Mouse (Mus musculus) embryonic facial prominence, embryonic 11.5 days (tissue): ENCODE results near the gene Mfsd14b. TPM values are rescaled to one million over a fixed set of nuclear protein-coding genes. Genes with fewer than 3 reads are reported as not detected.

Experiments
- ATAC-seq: fragments of 200-750 bp; cut with Nextera tagmentation; replicated peaks from 2 replicates; pipeline ENCODE4 v1.8.0; 2017; ENCODE audit warnings: low read depth; ENCODE audit not compliant: insufficient number of reproducible peaks, low FRiP score, low TSS enrichment
- DNase-seq: peaks from one replicate; pipeline ENCODE4 v3.0.0-alpha.2; 2015; ENCODE audit warnings: low spot score
- H3K27ac ChIP-seq: fragments of 300-500 bp; sonication (generic); replicated peaks from 2 replicates; pipeline ENCODE4 v1.5.1; 2014; ENCODE audit warnings: mild to moderate bottlenecking, low read depth, low read length, control low read depth
- H3K27me3 ChIP-seq: fragments of 300-500 bp; sonication (generic); 2 replicates; pipeline ENCODE4 v1.6.1; 2014; ENCODE audit warnings: mild to moderate bottlenecking, low read length, moderate library complexity, mixed read lengths; ENCODE audit not compliant: control insufficient read depth, insufficient read depth
- H3K36me3 ChIP-seq: fragments of 300-500 bp; sonication (generic); replicated peaks from 2 replicates; pipeline ENCODE4 v1.6.1; 2014; ENCODE audit warnings: low read depth, mild to moderate bottlenecking, low read length, moderate library complexity, mixed read lengths; ENCODE audit not compliant: control insufficient read depth, insufficient read depth
- H3K4me1 ChIP-seq: fragments of 300-500 bp; sonication (generic); 2 replicates; pipeline ENCODE4 v1.6.1; 2014; ENCODE audit warnings: low read length, mixed read lengths; ENCODE audit not compliant: control insufficient read depth, insufficient read depth
- H3K4me2 ChIP-seq: fragments of 300-500 bp; sonication (generic); 2 replicates; pipeline ENCODE4 v1.6.1; 2014; ENCODE audit warnings: low read depth, mild to moderate bottlenecking, control low read depth, low read length, moderate library complexity
- H3K4me3 ChIP-seq: fragments of 300-500 bp; sonication (generic); 2 replicates; pipeline ENCODE4 v1.5.1; 2014; ENCODE audit warnings: low read depth, low read length, control low read depth
- H3K9ac ChIP-seq: fragments of 300-500 bp; sonication (generic); replicated peaks from 2 replicates; pipeline ENCODE4 v1.6.1; 2014; ENCODE audit warnings: mild to moderate bottlenecking, control low read depth, low read length
- H3K9me3 ChIP-seq: fragments of 300-500 bp; sonication (generic); replicated peaks from 2 replicates; pipeline ENCODE4 v1.6.1; 2016; ENCODE audit warnings: mild to moderate bottlenecking, low read length, inconsistent platforms, mixed read lengths; ENCODE audit not compliant: control insufficient read depth
- WGBS: fragments of 180-500 bp; shearing (Covaris S2); extraction: QIAGEN DNeasy Blood & Tissue Kit; methylation state at CpG from one replicate; pipeline ENCODE4 v1.1.7; 2014; 5-methylcytosine and 5-hydroxymethylcytosine counted together
- polyA plus RNA-seq: library from polyadenylated mRNA; unstranded; fragments of >200 nt; fragmentation: Nextera tagmentation; extraction: Ambion mirVana; gene quantifications from 2 replicates; pipeline ENCODE4 v1.2.1, GENCODE M21; 2014

The Mfsd14b gene
- polyA plus RNA-seq, 1 experiment from 2014 or later, result 56.1 TPM

DNA sequence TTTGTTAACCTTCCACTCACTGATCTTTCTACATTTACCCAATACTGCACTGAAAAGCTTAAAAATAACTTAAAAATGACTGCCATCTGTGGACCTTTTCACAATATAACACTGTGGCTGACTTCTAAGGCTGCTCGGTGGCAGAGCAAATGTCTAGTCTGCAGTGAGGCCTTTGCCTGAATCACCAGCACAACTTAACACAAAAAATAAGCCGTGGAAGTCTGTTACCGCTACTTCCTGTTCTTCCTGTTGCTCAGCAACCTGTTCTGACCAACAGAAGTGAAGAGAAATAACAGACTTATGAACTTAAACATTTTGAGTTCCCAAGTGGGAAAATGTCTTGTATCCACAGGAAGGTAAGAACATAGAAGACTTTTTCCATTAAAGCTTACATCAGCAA lies 11.5 kb downstream of the Mfsd14b start:
- 0 out of 2 replicates have a peak, but pooled peaks cover 2% of the 10 kb centered on the region for H3K9me3 ChIP-seq
- WGBS, result 93% methylated on average over 3 of the region's 3 CpGs
- no peak for DNase-seq

DNA sequence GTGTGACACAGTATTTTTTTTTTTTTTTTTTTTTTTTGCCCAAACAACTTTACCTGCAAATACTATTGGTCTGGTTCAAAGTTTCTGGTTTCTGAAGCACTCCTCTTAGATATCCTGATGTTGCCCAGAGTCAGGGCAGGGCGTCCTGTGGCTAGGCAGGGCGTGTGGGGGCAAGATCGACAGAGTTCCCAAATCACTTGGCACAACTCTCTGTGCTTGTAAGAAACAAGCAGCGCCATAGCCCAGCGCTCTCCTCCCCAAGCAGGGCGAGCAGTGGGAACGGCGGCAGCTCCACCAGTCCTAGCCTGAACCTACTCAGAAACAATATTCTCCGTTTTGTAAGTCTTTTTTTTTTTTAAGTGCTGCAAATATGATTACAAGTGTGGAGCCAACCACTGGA lies 12.1 kb downstream of the Mfsd14b start:
- ATAC-seq (no peak), DNase-seq (no peak)
- Histone ChIP-seq H3K9ac (no peak overlapping the region), H3K36me3 (no peaks in the 10 kb centered on the region; the same call in 1 of the 2 replicates), H3K4me3 (no peak overlapping the region), H3K9me3 (0 out of 2 replicates have a peak, but pooled peaks cover 2% of the 10 kb centered on the region), H3K27ac (no peak overlapping the region), H3K4me1 (no peaks in the 10 kb centered on the region), H3K27me3 (no peaks in the 10 kb centered on the region), H3K4me2 (no peak overlapping the region)
- WGBS, result 88% methylated on average over 9 of the region's 9 CpGs

More for the DNA sequence above, 11.5 kb downstream of the Mfsd14b start:
- no peak for ATAC-seq
- Histone ChIP-seq H3K9ac (no peak overlapping the region), H3K4me2 (no peak overlapping the region), H3K36me3 (no peaks in the 10 kb centered on the region; the same call in 1 of the 2 replicates), H3K4me1 (no peaks in the 10 kb centered on the region), H3K4me3 (no peak overlapping the region), H3K27ac (no peak overlapping the region), H3K27me3 (no peaks in the 10 kb centered on the region)

DNA sequence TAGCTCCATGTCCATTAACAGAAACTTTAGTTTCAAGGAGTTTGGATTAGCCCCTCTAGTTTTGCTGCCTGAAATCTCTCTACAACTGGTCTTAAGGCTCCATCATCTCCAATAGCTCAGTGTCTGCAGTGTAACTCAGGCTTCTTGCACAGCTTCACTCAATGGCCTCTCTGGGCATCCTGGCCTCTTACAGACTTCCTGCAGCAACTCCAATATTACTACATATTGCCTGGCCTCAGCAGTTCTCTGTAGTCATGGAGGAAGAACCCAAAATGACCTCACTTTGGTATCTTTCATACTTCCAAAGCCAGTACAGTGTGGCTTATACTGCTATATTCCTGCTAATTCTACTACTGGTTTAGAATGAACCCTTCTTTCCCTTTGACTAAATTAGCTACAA lies 15.8 kb downstream of the Mfsd14b start:
- DNase-seq (no peak), ATAC-seq (no peak)
- H3K9ac ChIP-seq, result no peak overlapping the region
- no peaks in the 10 kb centered on the region for H3K4me1 ChIP-seq
- no peak overlapping the region for H3K4me2 ChIP-seq
- H3K27me3 ChIP-seq, result no peaks in the 10 kb centered on the region
- H3K27ac ChIP-seq, result no peak overlapping the region
- no peaks in the 10 kb centered on the region for H3K9me3 ChIP-seq
- H3K4me3 ChIP-seq, result no peak overlapping the region
- no peaks in the 10 kb centered on the region; the same call in 1 of the 2 replicates for H3K36me3 ChIP-seq

DNA sequence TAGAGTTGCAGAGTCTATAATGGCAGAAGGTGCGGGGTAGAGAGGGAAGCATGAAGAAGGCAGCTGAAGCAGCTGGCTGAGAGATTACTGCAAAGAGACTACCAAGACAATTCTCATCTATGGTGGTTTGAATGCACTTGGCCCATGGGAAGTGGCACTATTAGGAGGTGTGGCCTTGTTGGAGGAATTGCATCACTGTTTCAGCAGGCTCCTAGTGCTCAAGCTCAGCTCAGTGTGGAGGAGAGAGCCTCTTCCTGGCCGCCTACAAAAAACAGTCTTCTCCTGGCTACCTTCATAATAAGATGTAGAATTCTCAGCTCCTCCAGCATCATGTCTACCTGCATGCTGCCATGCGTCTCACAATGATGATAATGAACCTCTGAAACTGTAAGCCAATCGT lies 16.9 kb downstream of the Mfsd14b start:
- no peak overlapping the region for H3K9ac ChIP-seq
- no peak overlapping the region for H3K4me3 ChIP-seq
- H3K9me3 ChIP-seq, result no peaks in the 10 kb centered on the region
- H3K27me3 ChIP-seq, result no peaks in the 10 kb centered on the region
- DNase-seq (no peak), ATAC-seq (no peak)
- H3K36me3 ChIP-seq, result no peaks in the 10 kb centered on the region
- no peak overlapping the region for H3K4me2 ChIP-seq
- H3K27ac ChIP-seq, result no peak overlapping the region
- no peaks in the 10 kb centered on the region for H3K4me1 ChIP-seq
- 94% methylated on average over 4 of the region's 4 CpGs for WGBS

DNA sequence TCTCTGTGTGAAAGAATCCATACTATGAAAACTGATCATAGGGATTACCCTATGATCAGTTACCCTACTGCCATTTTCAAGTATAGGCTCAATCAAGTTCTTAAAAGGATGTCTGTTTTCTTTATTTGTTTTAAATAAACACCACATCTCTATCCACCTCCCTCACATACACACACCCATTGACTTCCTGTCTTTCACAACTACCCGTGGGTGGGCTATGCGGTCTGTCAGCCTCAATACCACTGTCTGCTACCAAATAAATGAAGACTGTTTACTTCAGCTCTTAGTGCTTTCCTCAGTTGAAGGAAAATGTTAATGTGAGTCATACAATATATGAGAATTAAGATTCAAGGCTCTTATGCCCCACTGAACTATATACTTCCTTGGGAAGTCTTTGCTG lies 42.8 kb downstream of the Mfsd14b start:
- WGBS, result 96% methylated on average over 2 of the region's 2 CpGs
- no peak overlapping the region for H3K27ac ChIP-seq
- H3K4me1 ChIP-seq, result no peaks in the 10 kb centered on the region
- H3K9ac ChIP-seq, result no peak overlapping the region
- no peak overlapping the region for H3K4me2 ChIP-seq
- ATAC-seq, result no peak
- no peaks in the 10 kb centered on the region for H3K36me3 ChIP-seq
- no peak overlapping the region for H3K4me3 ChIP-seq
- no peak for DNase-seq
- H3K27me3 ChIP-seq, result no peaks in the 10 kb centered on the region
- no peaks in the 10 kb centered on the region for H3K9me3 ChIP-seq

DNA sequence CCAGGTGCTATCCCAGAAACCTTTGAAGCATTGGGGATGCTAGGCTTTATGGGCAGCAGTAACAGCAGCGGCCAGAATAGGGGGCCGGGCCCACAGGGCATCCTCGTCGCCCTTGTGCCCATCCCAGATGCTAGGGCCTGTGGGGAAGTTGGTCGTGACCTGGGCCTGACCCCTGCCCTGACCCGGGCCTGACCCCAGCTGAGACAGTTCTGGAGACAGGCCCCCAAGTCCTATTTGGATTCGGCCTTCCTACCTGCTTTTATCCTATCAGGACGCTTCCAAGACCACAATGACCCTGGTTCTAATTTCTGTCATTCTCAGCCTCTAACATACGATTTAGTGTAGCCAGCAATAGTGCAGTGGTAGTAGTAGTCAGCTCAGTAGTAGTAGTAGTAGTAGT lies 60.1 kb downstream of the Mfsd14b start, which contains the start of gene Prss47:
Prss47 (minus strand) TSS at position 101 of the 400 bp plus-strand sequence.
- WGBS, result 85% methylated on average over 9 of the region's 9 CpGs
- H3K27ac ChIP-seq, result no peak within 1 kb of the TSS
- no peak for DNase-seq
- no peaks in the 10 kb centered on the region for H3K4me1 ChIP-seq
- no peaks in the 10 kb centered on the region for H3K27me3 ChIP-seq
- H3K4me3 ChIP-seq, result no peak within 1 kb of the TSS
- ATAC-seq, result no peak
- no peaks in the 10 kb centered on the region for H3K9me3 ChIP-seq
- no peaks in the 10 kb centered on the region for H3K36me3 ChIP-seq
- no peak within 1 kb of the TSS for H3K4me2 ChIP-seq
- no peak within 1 kb of the TSS for H3K9ac ChIP-seq

DNA sequence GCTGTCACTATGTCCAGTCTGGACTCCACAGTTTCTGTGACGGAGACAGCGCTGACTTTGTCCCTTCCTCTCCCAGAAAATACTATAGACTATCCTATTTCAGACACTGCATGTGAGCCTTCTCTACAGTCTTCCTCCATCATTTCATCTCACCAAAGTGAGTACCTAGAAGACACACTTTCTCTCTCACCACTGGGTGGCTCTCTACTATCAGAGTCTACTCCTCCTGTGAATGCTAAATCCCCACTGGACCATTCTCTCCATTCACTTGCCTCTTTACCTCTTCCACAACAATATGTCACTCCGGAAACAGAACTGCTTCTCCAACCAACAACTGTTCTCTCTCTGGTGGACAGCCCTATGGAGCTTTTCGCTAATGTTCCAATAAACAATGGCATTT lies 77.7 kb downstream of the Mfsd14b start:
- no peak overlapping the region for H3K4me3 ChIP-seq
- 59% methylated on average over 4 of the region's 4 CpGs for WGBS

DNA sequence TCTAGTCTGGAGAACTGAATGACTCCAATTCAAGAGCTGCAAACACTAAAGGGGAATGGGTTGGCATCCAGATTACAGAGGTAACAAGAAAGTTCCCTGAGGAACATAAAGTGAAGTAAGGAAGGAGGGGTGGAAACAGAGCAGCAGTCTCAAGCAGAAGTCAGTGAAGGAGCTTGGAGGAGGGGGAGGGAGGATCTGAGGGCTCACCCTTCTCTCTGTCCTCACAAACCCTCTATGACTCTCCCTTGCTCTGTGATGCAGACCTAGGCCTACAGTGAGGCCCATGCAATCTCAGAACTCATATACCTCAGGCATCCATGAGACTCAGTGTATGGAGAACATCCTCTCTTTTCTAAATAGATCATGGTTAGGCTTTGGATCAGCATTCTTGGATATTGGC lies 80.0 kb downstream of the Mfsd14b start, which contains the start of gene Spata31d1c:
Spata31d1c (plus strand) TSS at position 301 of the 400 bp plus-strand sequence.
- DNase-seq (no peak), ATAC-seq (no peak)
- no peaks in the 10 kb centered on the region for H3K36me3 ChIP-seq
- no peaks in the 10 kb centered on the region for H3K9me3 ChIP-seq
- no peaks in the 10 kb centered on the region for H3K4me1 ChIP-seq
- no peak within 1 kb of the TSS for H3K27ac ChIP-seq
- no peak within 1 kb of the TSS for H3K9ac ChIP-seq
- H3K4me3 ChIP-seq, result no peak within 1 kb of the TSS
- no peaks in the 10 kb centered on the region for H3K27me3 ChIP-seq
- no peak within 1 kb of the TSS for H3K4me2 ChIP-seq

More for the DNA sequence above, 77.7 kb downstream of the Mfsd14b start:
- Histone ChIP-seq H3K36me3 (no peaks in the 10 kb centered on the region), H3K27ac (no peak overlapping the region), H3K27me3 (no peaks in the 10 kb centered on the region), H3K9ac (no peak overlapping the region), H3K4me2 (no peak overlapping the region), H3K9me3 (no peaks in the 10 kb centered on the region), H3K4me1 (no peaks in the 10 kb centered on the region)
- ATAC-seq (no peak), DNase-seq (no peak)
